Mouse (Mus musculus) ES-E14 (cell line): ENCODE measurements around the gene G3bp2.

Experiments
- CHD2 ChIP-seq: IDR thresholded peaks from 2 replicates; pipeline ENCODE4 v1.6.1; 2014; ENCODE audit warnings: mild to moderate bottlenecking, low read depth, low read length, inconsistent platforms
- MAFK ChIP-seq: IDR thresholded peaks from 2 replicates; pipeline ENCODE4 v1.6.1; 2014; ENCODE audit warnings: mild to moderate bottlenecking, low read depth, low read length, inconsistent platforms; ENCODE audit not compliant: insufficient read depth
- ZNF384 ChIP-seq: IDR thresholded peaks from 2 replicates; pipeline ENCODE4 v1.6.1; 2012; ENCODE audit warnings: low read depth, low read length, inconsistent platforms

DNA sequence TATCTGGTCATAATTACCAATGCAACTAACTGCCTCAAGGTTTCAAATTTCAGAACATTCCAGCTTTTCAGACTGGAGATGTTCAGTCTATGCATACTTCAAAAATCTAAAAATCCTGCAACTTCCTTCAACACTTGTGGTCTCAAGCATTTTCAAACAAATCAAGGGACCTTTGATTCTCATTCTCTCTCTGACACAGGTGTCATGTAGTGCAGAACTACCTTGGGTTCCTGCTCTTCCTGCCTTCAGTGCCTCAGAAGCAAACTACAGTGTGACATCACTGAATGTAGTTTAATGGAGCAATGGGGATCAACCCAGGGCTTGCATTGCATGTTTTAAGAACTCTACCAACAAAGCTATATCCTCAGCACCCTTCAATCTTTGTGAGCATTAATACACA, 4.8 kb downstream of the G3bp2 start:
- TF ChIP-seq CHD2, result no peak
- no peak for TF ChIP-seq MAFK
- TF ChIP-seq ZNF384, result no peak
